Mouse (Mus musculus) intestine, embryonic 16.5 days (tissue): ENCODE results near the gene Gpr19. TPM values are rescaled to one million over a fixed set of nuclear protein-coding genes. Genes with fewer than 3 reads are reported as not detected.

Experiments used
- ATAC-seq: fragments of 200-750 bp; cut with Nextera tagmentation; 2 replicates; pipeline ENCODE4 v1.8.0; 2017; ENCODE audit warnings: moderate TSS enrichment, moderate library complexity
- H3K27ac ChIP-seq: fragments of 300-500 bp; sonication (generic); 2 replicates; pipeline ENCODE4 v1.5.1; 2014; ENCODE audit warnings: mild to moderate bottlenecking, low read length
- H3K27me3 ChIP-seq: fragments of 300-500 bp; sonication (generic); replicated peaks from 2 replicates; pipeline ENCODE4 v1.6.1; 2014; ENCODE audit warnings: low read length, control low read depth, mixed read lengths; ENCODE audit not compliant: control insufficient read depth, insufficient read depth
- H3K36me3 ChIP-seq: fragments of 300-500 bp; sonication (generic); 2 replicates; pipeline ENCODE4 v1.6.1; 2014; ENCODE audit warnings: low read length, control low read depth; ENCODE audit not compliant: control insufficient read depth, insufficient read depth
- H3K4me1 ChIP-seq: fragments of 300-500 bp; sonication (generic); 2 replicates; pipeline ENCODE4 v1.6.1; 2014; ENCODE audit warnings: low read length, control low read depth, mixed read lengths; ENCODE audit not compliant: control insufficient read depth, insufficient read depth
- H3K4me2 ChIP-seq: fragments of 300-500 bp; sonication (generic); 2 replicates; pipeline ENCODE4 v1.6.1; 2014; ENCODE audit warnings: low read depth, low read length, control low read depth
- H3K4me3 ChIP-seq: fragments of 300-500 bp; sonication (generic); 2 replicates; pipeline ENCODE4 v1.5.1; 2014; ENCODE audit warnings: mild to moderate bottlenecking, low read length
- H3K9ac ChIP-seq: fragments of 300-500 bp; sonication (generic); 2 replicates; pipeline ENCODE4 v1.6.1; 2014; ENCODE audit warnings: low read depth, low read length
- H3K9me3 ChIP-seq: fragments of 300-500 bp; sonication (generic); 2 replicates; pipeline ENCODE4 v1.6.1; 2016; ENCODE audit warnings: low read length, control low read depth; ENCODE audit not compliant: control insufficient read depth
- WGBS: fragments of 180-500 bp; shearing (Covaris S2); extraction: QIAGEN DNeasy Blood & Tissue Kit; methylation state at CpG from one replicate; pipeline ENCODE4 v1.1.7; 2014; 5-methylcytosine and 5-hydroxymethylcytosine counted together
- polyA plus RNA-seq: library from polyadenylated mRNA; unstranded; fragments of >200 nt; fragmentation: Nextera tagmentation; extraction: Ambion mirVana; gene quantifications from 2 replicates; pipeline ENCODE4 v1.2.1, GENCODE M21; 2015

The Gpr19 gene
- polyA plus RNA-seq, 1 experiment from 2014 or later, result 9.5 TPM

DNA sequence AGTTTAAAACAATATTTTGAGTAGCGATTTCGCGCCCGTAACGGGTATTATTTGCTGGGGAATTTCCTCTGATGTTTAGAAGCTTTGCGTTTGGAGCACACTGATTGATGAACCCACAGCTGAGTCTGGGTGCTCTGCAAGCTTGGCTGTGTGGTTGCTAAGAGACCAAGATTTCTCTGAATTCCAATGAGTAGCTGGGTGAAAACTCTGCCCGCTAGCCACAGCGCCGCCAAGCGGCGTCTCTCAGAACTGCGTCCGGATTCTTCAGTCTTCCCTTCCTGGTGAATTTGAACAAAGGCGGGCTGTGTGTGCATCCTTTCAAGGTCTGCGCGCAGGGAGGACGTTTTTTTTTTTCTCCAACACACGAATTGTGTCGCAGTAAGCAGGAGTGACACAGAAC, 35.2 kb downstream of the Gpr19 start:
- WGBS, result under 1% methylated on average over 19 of the region's 19 CpGs
- H3K9me3 ChIP-seq, result no peaks in the 10 kb centered on the region
- H3K27ac ChIP-seq, result no peak overlapping the region
- H3K36me3 ChIP-seq, result no peaks in the 10 kb centered on the region
- H3K4me1 ChIP-seq, result peaks cover 11% of the 10 kb centered on the region
- ATAC-seq, result peak; percentile 85
- no peak overlapping the region for H3K9ac ChIP-seq
- H3K4me3 ChIP-seq, result peak overlapping the region; percentile 29
- H3K4me2 ChIP-seq, result peak overlapping the region; percentile 51
- H3K27me3 ChIP-seq, result no peaks in the 10 kb centered on the region

DNA sequence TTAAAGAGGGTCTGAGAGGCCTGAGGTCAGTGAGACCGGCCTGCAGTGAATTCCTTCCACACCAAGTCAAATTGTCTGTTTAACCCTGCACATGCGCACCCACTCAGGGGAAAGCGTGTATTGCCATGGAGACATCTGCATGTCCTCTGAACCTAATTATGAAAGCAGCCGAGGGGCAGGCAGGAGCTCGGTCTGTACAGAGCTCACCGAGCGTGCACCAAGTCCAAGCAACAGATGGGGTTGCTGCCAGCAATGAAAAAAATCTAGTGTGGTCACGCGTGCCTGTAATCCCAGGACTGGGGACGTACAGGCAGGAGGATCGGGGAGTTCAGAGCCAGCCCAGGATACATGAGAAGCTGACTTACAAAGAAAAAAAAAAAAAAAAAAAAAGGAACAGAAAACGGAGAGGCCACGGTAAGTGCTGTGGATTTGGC, 35.7 kb downstream of the Gpr19 start:
- no peak overlapping the region; the same call in 1 of the 2 replicates for H3K27ac ChIP-seq
- peak; percentile 68 for ATAC-seq
- no peaks in the 10 kb centered on the region for H3K9me3 ChIP-seq
- H3K4me3 ChIP-seq, result peak overlapping the region; percentile 29
- H3K27me3 ChIP-seq, result no peaks in the 10 kb centered on the region
- H3K36me3 ChIP-seq, result no peaks in the 10 kb centered on the region
- peaks cover 15% of the 10 kb centered on the region for H3K4me1 ChIP-seq
- 25% methylated on average over 13 of the region's 13 CpGs for WGBS
- H3K9ac ChIP-seq, result no peak overlapping the region
- peak overlapping the region; percentile 51 for H3K4me2 ChIP-seq

DNA sequence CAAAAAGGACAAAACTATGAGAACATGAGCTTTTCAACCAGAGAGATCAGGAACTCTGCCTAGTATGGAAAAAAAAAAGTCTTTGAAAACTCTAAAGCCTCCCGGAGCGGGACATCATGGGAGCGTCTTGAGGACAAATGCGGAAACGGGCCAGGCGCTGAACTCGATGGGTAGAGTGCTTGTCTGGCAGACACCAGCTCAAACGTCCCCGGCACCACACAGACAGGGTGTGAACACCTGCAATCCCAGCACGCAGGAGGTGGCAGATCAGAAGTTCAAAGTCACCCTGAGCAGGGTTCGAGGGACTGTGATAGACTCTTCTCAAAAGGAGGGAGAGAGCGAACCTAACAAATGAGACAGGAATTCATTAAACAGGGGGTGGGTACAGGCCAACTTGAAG, 37.0 kb downstream of the Gpr19 start:
- Histone ChIP-seq H3K9me3 (no peaks in the 10 kb centered on the region), H3K4me2 (no peak overlapping the region), H3K36me3 (no peaks in the 10 kb centered on the region), H3K9ac (no peak overlapping the region), H3K4me3 (no peak overlapping the region), H3K27me3 (no peaks in the 10 kb centered on the region), H3K4me1 (peaks cover 15% of the 10 kb centered on the region), H3K27ac (no peak overlapping the region)
- WGBS, result 89% methylated on average over 12 of the region's 12 CpGs
- ATAC-seq, result no peak

DNA sequence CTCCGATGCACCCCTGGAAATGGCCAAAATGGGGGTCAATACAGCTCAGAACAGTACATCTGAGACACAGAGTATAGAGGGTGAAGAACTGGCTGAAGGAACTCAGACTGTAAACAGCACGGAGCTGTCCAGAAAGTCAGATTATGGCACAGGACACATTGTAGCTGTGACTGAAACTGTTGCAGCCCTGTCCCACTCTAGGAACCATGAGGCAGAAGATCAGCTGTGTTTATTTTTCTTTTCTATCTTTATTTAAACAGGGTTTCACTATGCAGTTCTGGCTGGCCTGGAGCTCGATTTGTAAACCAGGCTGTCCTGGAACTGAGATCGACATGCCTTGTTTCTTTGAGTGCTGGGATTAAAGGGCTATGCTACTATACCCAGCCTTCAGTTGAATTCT, 38.1 kb downstream of the Gpr19 start:
- Histone ChIP-seq H3K4me2 (no peak overlapping the region), H3K4me3 (no peak overlapping the region), H3K9ac (no peak overlapping the region), H3K27me3 (no peaks in the 10 kb centered on the region), H3K9me3 (no peaks in the 10 kb centered on the region), H3K36me3 (no peaks in the 10 kb centered on the region), H3K27ac (no peak overlapping the region), H3K4me1 (peaks cover 15% of the 10 kb centered on the region)
- ATAC-seq, result peak; percentile 6; the same call in 1 of the 2 replicates
- 35% methylated on average over 4 of the region's 4 CpGs for WGBS

DNA sequence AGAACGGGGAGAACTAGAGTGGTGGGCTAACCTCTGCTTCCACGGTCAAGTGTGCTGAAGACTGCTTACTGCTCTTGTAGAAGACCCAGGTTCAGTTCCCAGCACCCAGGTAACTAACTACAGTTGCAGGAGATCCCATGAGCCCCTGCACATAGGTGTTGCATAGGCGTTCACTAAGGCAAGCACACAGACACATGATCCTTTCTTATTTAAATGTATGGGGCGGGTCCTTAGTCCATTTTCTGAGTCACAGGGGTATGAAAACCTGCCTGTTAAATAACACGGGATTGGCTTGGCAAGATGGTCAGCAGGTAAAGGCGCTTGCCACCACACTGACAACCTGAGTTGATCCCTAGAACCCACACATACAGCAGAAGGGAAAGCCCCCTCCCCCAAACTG, 39.4 kb downstream of the Gpr19 start:
- ATAC-seq, result no peak
- no peak overlapping the region for H3K9ac ChIP-seq
- H3K4me3 ChIP-seq, result no peak overlapping the region
- H3K27ac ChIP-seq, result no peak overlapping the region
- H3K4me2 ChIP-seq, result no peak overlapping the region
- no peaks in the 10 kb centered on the region for H3K27me3 ChIP-seq
- H3K36me3 ChIP-seq, result no peaks in the 10 kb centered on the region
- no peaks in the 10 kb centered on the region for H3K9me3 ChIP-seq
- peaks cover 15% of the 10 kb centered on the region for H3K4me1 ChIP-seq
- 90% methylated on average over 6 of the region's 6 CpGs for WGBS

DNA sequence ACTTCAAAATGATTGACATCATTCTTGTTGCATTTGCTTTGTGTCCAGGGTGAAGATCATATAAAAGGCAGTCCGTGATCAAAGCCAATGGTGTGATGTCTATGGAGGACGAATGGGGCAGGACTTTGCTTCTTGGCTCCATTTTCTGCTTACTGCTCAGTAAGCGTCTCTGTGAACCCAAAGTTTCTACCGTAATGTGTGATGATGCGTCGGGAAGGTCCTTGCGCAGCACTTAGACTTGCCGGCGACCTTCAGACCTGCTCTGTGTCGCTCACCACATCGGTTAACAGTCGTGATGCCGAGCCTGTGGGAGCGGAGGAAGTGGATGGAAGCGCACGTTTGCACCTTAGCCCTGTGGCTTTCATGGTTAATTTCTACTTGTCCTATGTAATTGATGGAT, 42.5 kb downstream of the Gpr19 start:
- no peaks in the 10 kb centered on the region for H3K9me3 ChIP-seq
- H3K27ac ChIP-seq, result no peak overlapping the region
- ATAC-seq, result no peak
- H3K9ac ChIP-seq, result no peak overlapping the region
- H3K4me2 ChIP-seq, result no peak overlapping the region
- 0 out of 2 replicates have a peak, but pooled peaks cover 6% of the 10 kb centered on the region for H3K4me1 ChIP-seq
- 87% methylated on average over 16 of the region's 16 CpGs for WGBS
- no peaks in the 10 kb centered on the region for H3K36me3 ChIP-seq
- no peaks in the 10 kb centered on the region for H3K27me3 ChIP-seq
- H3K4me3 ChIP-seq, result no peak overlapping the region

DNA sequence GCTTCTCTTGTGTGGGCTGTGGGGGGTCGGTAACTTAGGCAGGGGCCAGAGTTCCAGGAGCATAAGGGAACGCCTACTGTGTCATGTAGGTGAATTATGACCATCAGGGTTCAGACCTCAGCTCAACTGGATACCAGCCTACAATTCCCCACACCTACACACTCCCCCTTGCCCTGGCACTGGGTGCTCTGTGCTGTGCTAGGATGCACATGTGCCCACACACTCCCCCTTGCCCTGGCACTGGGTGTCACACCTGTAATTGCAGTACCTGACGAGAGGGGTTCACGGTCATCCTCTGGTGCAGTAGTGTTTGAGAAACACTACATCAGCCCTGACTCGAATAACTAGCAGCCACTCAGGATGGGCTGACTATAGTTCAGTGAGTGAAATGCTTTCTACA, 43.6 kb downstream of the Gpr19 start:
- Histone ChIP-seq H3K27ac (no peak overlapping the region), H3K4me2 (no peak overlapping the region), H3K9ac (no peak overlapping the region), H3K36me3 (no peaks in the 10 kb centered on the region), H3K4me3 (no peak overlapping the region), H3K4me1 (0 out of 2 replicates have a peak, but pooled peaks cover 4% of the 10 kb centered on the region), H3K9me3 (no peaks in the 10 kb centered on the region), H3K27me3 (no peaks in the 10 kb centered on the region)
- ATAC-seq, result no peak
- WGBS, result 74% methylated on average over 5 of the region's 5 CpGs

DNA sequence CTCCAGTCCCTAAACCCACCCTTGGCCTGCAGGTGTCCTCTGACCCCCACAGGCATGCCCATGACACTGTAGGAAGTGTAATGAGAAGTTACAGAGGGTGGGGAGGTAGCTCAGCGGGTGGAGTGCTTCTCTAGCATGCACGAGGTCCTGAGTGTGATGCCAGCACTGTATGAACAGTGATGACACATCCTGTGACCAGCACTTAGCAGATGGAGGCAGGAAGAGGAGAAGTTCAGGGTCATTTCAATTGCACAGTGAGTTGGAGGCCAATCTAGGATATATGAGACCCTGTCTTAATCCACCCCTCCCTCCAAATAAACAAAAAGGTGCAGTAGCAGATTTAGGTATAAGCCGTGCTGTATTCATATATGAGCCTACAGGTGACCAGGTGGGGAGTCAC, 48.4 kb downstream of the Gpr19 start:
- Histone ChIP-seq H3K4me1 (0 out of 2 replicates have a peak, but pooled peaks cover 3% of the 10 kb centered on the region), H3K27ac (no peak overlapping the region), H3K4me3 (no peak overlapping the region), H3K27me3 (no peaks in the 10 kb centered on the region), H3K9ac (no peak overlapping the region), H3K36me3 (no peaks in the 10 kb centered on the region), H3K9me3 (no peaks in the 10 kb centered on the region), H3K4me2 (no peak overlapping the region)
- 63% methylated on average over 3 of the region's 3 CpGs for WGBS
- no peak for ATAC-seq

DNA sequence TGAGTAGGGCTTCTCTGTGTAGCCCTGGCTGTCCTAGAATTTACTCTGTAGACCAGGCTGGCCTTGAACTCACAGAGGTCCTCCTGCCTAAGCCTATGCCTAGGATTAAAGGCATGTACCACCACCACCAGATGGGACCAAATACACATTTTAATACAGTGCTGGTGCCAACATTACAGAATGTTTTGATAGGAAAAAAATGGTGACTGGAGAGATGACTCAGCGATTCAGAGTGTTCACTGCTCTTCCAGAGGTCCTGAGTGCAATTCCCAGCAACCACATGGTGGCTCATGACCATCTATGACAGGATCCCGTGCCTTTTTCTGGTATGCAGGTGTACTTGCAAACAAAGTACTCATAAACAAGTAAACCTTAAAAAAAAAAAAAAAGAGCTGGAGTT, 48.9 kb downstream of the Gpr19 start:
- no peak for ATAC-seq
- no peaks in the 10 kb centered on the region for H3K27me3 ChIP-seq
- 0 out of 2 replicates have a peak, but pooled peaks cover 3% of the 10 kb centered on the region for H3K4me1 ChIP-seq
- no peaks in the 10 kb centered on the region for H3K9me3 ChIP-seq
- 80% methylated on average over 2 of the region's 2 CpGs for WGBS
- no peak overlapping the region for H3K9ac ChIP-seq
- H3K36me3 ChIP-seq, result no peaks in the 10 kb centered on the region
- H3K4me3 ChIP-seq, result no peak overlapping the region
- H3K4me2 ChIP-seq, result no peak overlapping the region
- no peak overlapping the region for H3K27ac ChIP-seq

DNA sequence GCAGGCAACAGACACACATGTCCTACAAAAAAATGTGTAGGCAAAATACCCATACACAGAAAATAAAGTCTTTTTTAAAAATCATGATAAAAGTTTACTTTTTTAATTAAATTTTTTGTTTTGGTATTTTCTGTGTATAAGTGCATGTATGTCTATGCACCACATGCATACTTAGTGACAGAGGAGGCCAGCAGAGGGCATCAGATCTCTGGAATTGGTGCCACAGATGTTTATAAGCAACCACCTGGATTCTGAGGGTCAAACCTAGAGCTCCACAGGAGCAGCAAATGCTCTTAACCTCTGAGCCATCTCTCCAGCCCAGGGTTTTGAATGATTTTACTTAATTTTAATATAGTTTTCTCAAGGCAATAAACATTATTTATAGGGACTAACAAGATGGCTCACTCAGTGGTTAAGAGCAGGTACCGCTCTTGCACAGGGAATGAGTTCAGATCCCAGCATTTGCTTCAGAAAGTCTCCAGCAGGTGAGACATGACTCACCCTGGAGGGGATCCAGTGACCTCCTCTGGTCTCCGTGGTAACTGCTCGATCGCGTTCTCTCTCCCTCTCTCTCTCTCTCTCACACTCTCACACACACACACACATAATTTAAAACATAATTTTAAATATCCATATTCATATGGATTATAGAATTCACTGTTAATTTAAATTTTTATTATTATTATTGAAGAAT, 50.0 kb downstream of the Gpr19 start:
- 0 out of 2 replicates have a peak, but pooled peaks cover 3% of the 10 kb centered on the region for H3K4me1 ChIP-seq
- H3K36me3 ChIP-seq, result no peaks in the 10 kb centered on the region
- no peak overlapping the region for H3K4me2 ChIP-seq
- no peaks in the 10 kb centered on the region for H3K9me3 ChIP-seq
- H3K27ac ChIP-seq, result no peak overlapping the region
- no peak overlapping the region for H3K9ac ChIP-seq
- no peaks in the 10 kb centered on the region for H3K27me3 ChIP-seq
- no peak for ATAC-seq
- 82% methylated on average over 5 of the region's 5 CpGs for WGBS
- H3K4me3 ChIP-seq, result no peak overlapping the region
